Mouse (Mus musculus): ENCODE data around the gene Ogfod3.

DNA sequence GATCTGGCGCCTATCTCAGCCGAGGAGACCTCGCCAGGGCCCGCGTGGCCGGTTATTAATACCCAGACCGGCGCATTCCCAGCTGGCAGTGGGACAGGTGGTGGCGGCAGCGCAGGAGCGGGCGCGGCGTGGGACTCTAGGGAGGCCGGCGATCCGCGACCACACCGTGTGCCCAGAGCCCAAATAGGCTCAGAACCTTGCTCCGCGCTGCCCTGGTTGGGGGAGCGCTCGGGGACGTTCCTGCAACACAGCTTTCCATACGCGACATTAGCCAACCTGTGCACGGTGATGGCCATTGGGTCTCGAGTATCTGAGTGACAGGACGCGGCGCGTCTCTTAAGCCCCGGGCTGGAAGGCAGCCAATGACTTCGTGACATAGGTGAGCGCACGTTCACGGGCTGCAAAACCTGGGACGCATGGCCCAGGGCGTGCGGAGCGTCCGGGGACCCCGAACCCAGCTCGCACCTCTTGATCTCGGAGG lies 48.1 kb downstream of the Ogfod3 start:
- TF ChIP-seq CTCF (IDR thresholded peaks at IDR 0.05; ENCODE audit: borderline replicate concordance, insufficient read depth, low read depth, low read length) (no peak), POLR2A (IDR thresholded peaks at IDR 0.05; ENCODE audit: borderline replicate concordance, insufficient read depth, low read length) (no peak)

Data from cerebellum, adult 2 months (tissue).